Mouse (Mus musculus) bone marrow macrophage, adult 2 months (primary cell): ENCODE data around the gene Fxyd7.

Source experiments
- CTCF ChIP-seq: IDR thresholded peaks from 2 replicates; pipeline ENCODE4 v1.5.1; 2012; ENCODE audit warnings: low read depth, mild to moderate bottlenecking, low read length, moderate library complexity
- POLR2A ChIP-seq: IDR thresholded peaks from 2 replicates; pipeline ENCODE4 v1.6.1; 2012; ENCODE audit warnings: mild to moderate bottlenecking, low read depth, low read length, borderline replicate concordance

DNA sequence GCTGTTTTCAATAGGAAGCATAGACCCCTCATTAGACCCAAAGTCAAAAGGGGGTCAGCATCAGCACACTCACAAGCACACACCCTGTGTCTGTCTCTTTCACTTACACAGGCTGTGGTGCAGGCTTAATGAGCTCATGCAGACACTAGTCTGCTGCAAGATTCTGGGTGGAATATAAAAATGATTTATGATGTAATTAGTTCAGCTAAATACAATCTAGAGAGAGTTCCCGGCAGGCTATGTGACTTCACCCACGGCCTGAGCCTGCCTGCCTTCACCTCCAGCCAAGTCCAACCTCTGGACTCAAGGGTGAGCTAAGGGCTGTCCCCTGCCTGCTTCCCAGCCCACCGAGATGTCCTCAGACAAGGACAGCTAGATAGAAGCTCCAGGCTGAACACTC, 42.4 kb downstream of the Fxyd7 start:
- TF ChIP-seq POLR2A (no peak), CTCF (no peak)
